Mouse (Mus musculus) heart, embryonic 13.5 days (tissue): ENCODE results near the gene Plxna2. TPM values are rescaled to one million over a fixed set of nuclear protein-coding genes. Genes with fewer than 3 reads are reported as not detected.

Experiments used
- ATAC-seq: fragments of 200-750 bp; cut with Nextera tagmentation; 2 replicates; pipeline ENCODE4 v1.8.0; 2017; ENCODE audit warnings: moderate TSS enrichment; ENCODE audit not compliant: insufficient number of reproducible peaks, low FRiP score, low TSS enrichment; ENCODE audit errors: extremely low read depth
- H3K27ac ChIP-seq: fragments of 300-500 bp; sonication (generic); replicated peaks from 2 replicates; pipeline ENCODE4 v1.5.1; 2015; ENCODE audit warnings: moderate library complexity, mild to moderate bottlenecking, inconsistent platforms
- H3K27me3 ChIP-seq: fragments of 300-500 bp; sonication (generic); replicated peaks from 2 replicates; pipeline ENCODE4 v1.6.1; 2015; ENCODE audit warnings: mild to moderate bottlenecking, inconsistent platforms
- H3K36me3 ChIP-seq: fragments of 300-500 bp; sonication (generic); 2 replicates; pipeline ENCODE4 v1.6.1; 2015; ENCODE audit warnings: mild to moderate bottlenecking, inconsistent platforms
- H3K4me1 ChIP-seq: fragments of 300-500 bp; sonication (generic); 2 replicates; pipeline ENCODE4 v1.6.1; 2015; ENCODE audit warnings: inconsistent platforms
- H3K4me2 ChIP-seq: fragments of 300-500 bp; sonication (generic); 2 replicates; pipeline ENCODE4 v1.6.1; 2015; ENCODE audit warnings: inconsistent platforms, mild to moderate bottlenecking, moderate library complexity
- H3K4me3 ChIP-seq: fragments of 300-500 bp; sonication (generic); 2 replicates; pipeline ENCODE4 v1.5.1; 2015; ENCODE audit warnings: moderate library complexity, mild to moderate bottlenecking, inconsistent platforms
- H3K9ac ChIP-seq: fragments of 300-500 bp; sonication (generic); 2 replicates; pipeline ENCODE4 v1.6.1; 2015; ENCODE audit warnings: inconsistent platforms, mild to moderate bottlenecking, moderate library complexity
- H3K9me3 ChIP-seq: fragments of 300-500 bp; sonication (generic); 2 replicates; pipeline ENCODE4 v1.6.1; 2016; ENCODE audit warnings: inconsistent platforms
- WGBS: fragments of 180-500 bp; shearing (Covaris S2); methylation state at CpG from one replicate; pipeline ENCODE4 v1.1.7; 2015; ENCODE audit warnings: mixed read lengths; 5-methylcytosine and 5-hydroxymethylcytosine counted together
- polyA plus RNA-seq: library from polyadenylated mRNA; unstranded; fragments of >200 nt; fragmentation: Nextera tagmentation; extraction: Ambion mirVana; gene quantifications from 2 replicates; pipeline ENCODE4 v1.2.1, GENCODE M21; 2015

Plxna2 gene
- polyA plus RNA-seq: 6.0 and 6.3 TPM in 2 replicates

DNA sequence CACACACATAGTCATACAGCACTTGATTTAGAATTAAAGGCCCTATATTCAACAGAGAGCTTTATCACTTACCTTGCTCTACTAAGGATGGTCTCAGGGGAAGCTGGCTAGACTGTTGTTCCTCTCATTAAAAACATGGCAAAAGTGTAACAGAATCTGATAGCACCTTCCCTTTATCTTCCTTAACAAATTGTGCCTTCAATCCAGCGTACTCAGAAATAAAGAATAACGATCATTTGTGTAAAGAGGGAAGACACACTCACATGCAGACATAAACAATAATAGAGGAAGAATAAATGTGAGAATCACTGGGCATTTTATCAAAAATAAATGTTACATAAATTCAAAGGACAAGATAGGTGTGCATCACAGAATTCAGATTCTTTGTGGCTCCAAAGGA, at the start of gene Plxna2:
Plxna2 (plus strand) TSS at position 301 of the 400 bp plus-strand sequence.
- peak within 1 kb of the TSS; percentile 96 for H3K9ac ChIP-seq
- H3K36me3 ChIP-seq: no peaks in the 10 kb centered on the region
- no peaks in the 10 kb centered on the region for H3K27me3 ChIP-seq
- no peaks in the 10 kb centered on the region for H3K9me3 ChIP-seq
- peaks cover 49% of the 10 kb centered on the region for H3K4me1 ChIP-seq
- H3K4me3 ChIP-seq: peak within 1 kb of the TSS; percentile 94
- WGBS: 88% methylated on average over 2 of the region's 2 CpGs
- peak within 1 kb of the TSS; percentile 94 for H3K4me2 ChIP-seq
- no peak for ATAC-seq
- peak within 1 kb of the TSS; percentile 90; the same call in 1 of the 2 replicates for H3K27ac ChIP-seq

DNA sequence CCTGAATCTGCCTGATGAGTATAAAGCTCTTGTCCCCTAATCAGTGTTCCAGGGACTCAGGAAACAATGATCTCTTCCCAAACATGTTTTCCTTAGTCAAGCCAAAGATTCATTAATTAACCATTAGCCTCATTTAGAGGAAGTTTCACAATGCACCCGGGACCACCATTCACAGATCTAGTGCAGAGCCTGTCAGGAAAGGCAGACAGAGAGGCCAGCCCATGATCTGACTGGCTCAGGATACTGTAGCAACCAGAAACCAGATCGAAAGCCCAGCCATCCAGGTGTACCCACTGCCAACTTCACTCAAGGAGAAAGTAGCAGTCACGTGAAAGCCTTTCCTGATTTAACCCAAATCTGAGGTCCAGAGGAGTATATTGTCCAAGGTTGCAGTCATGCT, 44.1 kb upstream of the Plxna2 start:
- 57% methylated on average over 3 of the region's 3 CpGs for WGBS
- Histone ChIP-seq H3K4me3 (no peak overlapping the region), H3K9me3 (no peaks in the 10 kb centered on the region), H3K4me2 (no peak overlapping the region), H3K4me1 (no peaks in the 10 kb centered on the region), H3K9ac (no peak overlapping the region), H3K27me3 (no peaks in the 10 kb centered on the region), H3K27ac (no peak overlapping the region), H3K36me3 (no peaks in the 10 kb centered on the region)
- ATAC-seq: no peak

DNA sequence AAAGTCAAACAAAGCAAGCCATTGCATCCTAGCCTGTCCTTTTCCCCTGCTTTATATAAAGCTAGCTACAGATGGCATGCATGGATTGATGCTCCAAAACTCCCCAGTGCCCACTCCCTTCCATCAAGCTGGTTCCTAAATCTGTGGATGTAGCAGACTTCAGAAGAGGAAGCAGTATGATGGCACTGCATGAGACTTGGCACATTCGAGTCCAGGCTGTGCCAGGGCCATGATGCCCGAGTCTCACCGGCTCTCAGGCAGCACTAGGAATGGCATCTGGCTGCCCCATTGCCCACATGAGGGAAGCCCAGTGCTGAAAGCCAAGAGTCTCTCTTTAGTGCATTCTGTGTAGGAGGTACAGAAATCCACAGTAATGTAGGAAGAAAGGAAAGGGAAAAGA, 39.7 kb upstream of the Plxna2 start:
- no peak for ATAC-seq
- Histone ChIP-seq H3K9ac (no peak overlapping the region), H3K27me3 (no peaks in the 10 kb centered on the region), H3K4me3 (no peak overlapping the region), H3K27ac (no peak overlapping the region), H3K9me3 (no peaks in the 10 kb centered on the region), H3K36me3 (no peaks in the 10 kb centered on the region), H3K4me1 (no peaks in the 10 kb centered on the region), H3K4me2 (no peak overlapping the region)
- 78% methylated on average over 3 of the region's 3 CpGs for WGBS

DNA sequence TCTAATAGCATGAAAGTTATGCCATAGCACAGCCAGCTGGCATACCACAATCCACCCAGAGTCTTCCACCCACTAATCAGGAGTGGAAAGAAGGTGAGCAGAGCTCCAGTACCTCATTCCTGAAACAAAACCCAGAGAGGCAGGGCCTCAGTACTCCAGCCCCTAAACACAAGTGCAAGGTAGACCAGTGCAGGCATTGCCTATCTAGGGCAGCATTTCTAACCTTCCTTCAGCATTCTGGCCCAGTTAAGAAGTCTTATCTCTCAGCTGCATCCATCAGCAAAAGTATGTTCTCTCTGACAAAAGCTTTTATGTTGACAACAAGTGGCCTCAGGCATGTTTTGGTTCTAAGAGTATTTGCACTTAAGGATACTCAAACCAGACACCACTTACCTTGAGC, 37.5 kb upstream of the Plxna2 start:
- Histone ChIP-seq H3K27me3 (no peaks in the 10 kb centered on the region), H3K4me2 (no peak overlapping the region), H3K36me3 (no peaks in the 10 kb centered on the region), H3K4me3 (no peak overlapping the region), H3K27ac (no peak overlapping the region), H3K4me1 (no peaks in the 10 kb centered on the region), H3K9ac (no peak overlapping the region), H3K9me3 (no peaks in the 10 kb centered on the region)
- ATAC-seq: no peak

DNA sequence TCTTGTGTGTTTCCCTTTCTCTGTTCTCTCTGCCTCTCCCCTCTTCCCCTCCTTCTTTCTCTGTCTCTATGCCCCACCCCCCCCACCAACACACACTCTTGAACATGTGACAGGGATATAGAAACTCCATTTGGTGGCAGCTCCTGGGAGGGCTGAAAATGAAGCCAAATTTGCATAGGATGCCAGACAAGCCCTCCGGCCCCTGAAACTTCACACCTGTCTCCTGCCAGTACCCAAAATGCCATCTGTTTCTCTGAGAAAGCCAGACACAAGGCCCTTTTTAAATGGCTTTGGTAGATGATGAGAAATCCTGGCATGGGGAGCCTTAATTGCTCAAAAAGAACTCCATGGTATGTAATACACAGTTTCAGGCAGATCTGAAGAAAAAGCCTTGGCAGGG, 31.3 kb upstream of the Plxna2 start:
- Histone ChIP-seq H3K36me3 (no peaks in the 10 kb centered on the region), H3K4me2 (no peak overlapping the region), H3K9ac (no peak overlapping the region), H3K27ac (no peak overlapping the region), H3K9me3 (no peaks in the 10 kb centered on the region), H3K27me3 (no peaks in the 10 kb centered on the region), H3K4me1 (peaks cover 31% of the 10 kb centered on the region), H3K4me3 (no peak overlapping the region)
- WGBS: 87% methylated on average over 1 of the region's 1 CpGs
- no peak for ATAC-seq

DNA sequence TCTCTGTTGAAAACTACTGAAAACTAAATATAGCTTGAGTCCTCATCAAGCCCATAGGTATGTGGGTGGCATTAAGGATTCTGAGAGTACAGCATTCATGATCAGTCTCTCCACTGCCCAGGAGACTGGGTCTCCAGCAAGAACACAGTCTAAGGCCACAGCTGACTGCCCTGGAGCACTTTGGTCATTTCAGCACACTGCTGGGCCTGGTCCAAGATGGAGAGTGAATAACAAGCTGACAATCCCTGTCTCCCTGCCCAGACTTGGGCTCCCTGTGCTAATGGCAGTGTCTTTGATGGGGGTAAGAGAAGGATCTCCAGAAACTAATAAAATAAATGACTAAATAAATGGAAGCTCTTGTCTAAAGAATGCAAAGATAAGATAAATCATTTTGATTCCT, 30.5 kb upstream of the Plxna2 start:
- no peaks in the 10 kb centered on the region for H3K27me3 ChIP-seq
- no peaks in the 10 kb centered on the region for H3K9me3 ChIP-seq
- no peak overlapping the region for H3K4me2 ChIP-seq
- ATAC-seq: no peak
- H3K4me3 ChIP-seq: no peak overlapping the region
- peaks cover 31% of the 10 kb centered on the region for H3K4me1 ChIP-seq
- no peak overlapping the region for H3K9ac ChIP-seq
- no peaks in the 10 kb centered on the region for H3K36me3 ChIP-seq
- no peak overlapping the region for H3K27ac ChIP-seq

DNA sequence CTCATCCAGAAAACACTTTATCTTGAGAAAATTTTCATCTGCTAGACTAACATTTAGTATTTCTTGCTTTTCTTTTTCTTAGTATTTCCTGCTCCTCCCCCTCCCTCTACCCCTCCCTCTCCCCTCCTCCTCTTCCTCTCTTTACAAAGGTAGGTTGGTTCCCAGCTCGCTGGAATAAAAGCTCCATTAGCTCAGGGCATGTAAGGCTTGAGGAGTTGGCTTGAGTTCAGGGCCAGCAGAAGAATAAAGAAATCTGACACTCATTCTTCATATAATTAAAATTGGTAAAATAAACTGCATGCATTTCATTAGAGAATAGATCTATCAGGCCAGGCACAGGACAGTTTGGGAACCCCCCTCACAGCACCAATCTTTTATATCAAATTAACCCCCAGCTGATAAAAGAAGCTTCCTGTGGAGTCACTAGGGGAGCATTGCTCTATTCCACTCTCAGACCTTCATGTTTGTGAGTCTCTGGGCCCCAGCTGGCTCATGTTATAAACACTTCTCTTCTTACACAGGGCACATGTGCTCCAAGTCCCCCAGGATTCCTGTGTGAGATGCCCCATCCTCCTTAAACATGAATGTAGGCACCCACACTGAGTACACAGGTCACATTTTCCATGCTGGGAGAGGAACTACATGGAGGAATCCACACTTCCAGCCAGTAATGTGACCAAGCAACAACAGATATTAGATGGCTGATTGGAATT, 29.9 kb upstream of the Plxna2 start:
- Histone ChIP-seq H3K27me3 (no peaks in the 10 kb centered on the region), H3K9me3 (no peaks in the 10 kb centered on the region), H3K4me1 (peaks cover 31% of the 10 kb centered on the region), H3K9ac (no peak overlapping the region), H3K27ac (peak overlapping the region; percentile 38; the same call in 1 of the 2 replicates), H3K36me3 (no peaks in the 10 kb centered on the region), H3K4me3 (no peak overlapping the region), H3K4me2 (no peak overlapping the region)
- WGBS: 19% methylated on average over 1 of the region's 1 CpGs
- no peak for ATAC-seq

DNA sequence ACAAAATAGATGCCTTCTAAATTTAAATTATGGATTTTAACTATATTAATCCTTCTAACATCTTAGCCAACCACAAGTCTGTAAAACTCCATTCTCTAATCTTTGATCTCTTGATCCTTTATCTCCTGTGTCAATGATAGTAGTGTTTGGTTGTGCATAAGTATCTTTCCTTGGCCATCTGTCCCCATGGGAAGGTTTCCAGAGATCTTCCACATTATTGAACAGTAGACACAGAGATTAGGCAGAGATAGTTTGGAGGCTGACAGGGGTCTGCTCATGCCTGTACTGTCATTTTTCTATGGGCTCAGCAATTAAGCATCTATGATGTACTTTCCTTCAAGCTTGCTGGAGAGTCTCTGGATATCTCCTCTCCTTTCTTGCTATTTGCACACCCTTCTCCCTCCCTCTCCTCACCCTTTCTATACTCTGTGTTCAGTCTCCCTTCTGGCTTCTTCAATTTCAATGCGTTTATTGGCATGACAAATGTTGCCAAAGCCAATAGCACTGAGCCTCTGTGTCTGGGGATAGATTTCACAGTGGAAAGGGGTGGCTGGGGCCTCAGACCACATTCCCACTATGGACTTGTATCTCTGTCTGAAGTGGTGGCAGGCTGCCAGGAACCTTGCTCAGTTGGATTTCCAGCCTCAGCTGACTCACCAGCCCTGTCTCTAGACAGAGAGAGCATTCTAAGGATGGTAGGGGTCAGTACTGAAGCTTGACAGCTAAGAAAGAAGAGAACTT, 29.1 kb upstream of the Plxna2 start:
- H3K4me3 ChIP-seq: no peak overlapping the region
- no peak overlapping the region for H3K4me2 ChIP-seq
- WGBS: 11% methylated on average over 1 of the region's 1 CpGs
- H3K9ac ChIP-seq: no peak overlapping the region
- H3K9me3 ChIP-seq: no peaks in the 10 kb centered on the region
- peak overlapping the region; percentile 34 for H3K27ac ChIP-seq
- ATAC-seq: peak; percentile 69; the same call in 1 of the 2 replicates
- no peaks in the 10 kb centered on the region for H3K27me3 ChIP-seq
- no peaks in the 10 kb centered on the region for H3K36me3 ChIP-seq
- H3K4me1 ChIP-seq: peaks cover 31% of the 10 kb centered on the region

DNA sequence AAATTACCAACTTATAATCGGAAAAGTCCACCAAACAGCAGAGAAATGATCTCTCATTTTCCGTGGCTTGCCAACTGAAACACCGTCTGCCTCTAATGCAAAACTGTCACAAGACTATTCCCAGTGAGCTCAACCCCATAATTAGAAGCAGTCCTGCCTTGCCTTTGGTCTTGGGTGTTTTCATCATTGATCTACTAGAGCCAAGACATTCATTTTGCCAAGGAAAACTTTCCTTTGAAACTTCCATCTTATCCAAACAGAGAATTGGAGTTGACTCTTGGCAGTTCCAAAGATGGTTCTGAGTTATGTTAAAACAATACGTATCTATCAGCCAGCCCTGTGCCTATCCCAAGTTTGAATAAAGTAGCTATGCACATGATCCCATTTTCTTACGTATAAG, 24.9 kb upstream of the Plxna2 start:
- Histone ChIP-seq H3K9ac (no peak overlapping the region), H3K9me3 (no peaks in the 10 kb centered on the region), H3K27ac (no peak overlapping the region), H3K4me1 (peaks cover 18% of the 10 kb centered on the region), H3K36me3 (no peaks in the 10 kb centered on the region), H3K4me2 (no peak overlapping the region), H3K27me3 (no peaks in the 10 kb centered on the region), H3K4me3 (no peak overlapping the region)
- ATAC-seq: no peak
- 65% methylated on average over 5 of the region's 5 CpGs for WGBS

DNA sequence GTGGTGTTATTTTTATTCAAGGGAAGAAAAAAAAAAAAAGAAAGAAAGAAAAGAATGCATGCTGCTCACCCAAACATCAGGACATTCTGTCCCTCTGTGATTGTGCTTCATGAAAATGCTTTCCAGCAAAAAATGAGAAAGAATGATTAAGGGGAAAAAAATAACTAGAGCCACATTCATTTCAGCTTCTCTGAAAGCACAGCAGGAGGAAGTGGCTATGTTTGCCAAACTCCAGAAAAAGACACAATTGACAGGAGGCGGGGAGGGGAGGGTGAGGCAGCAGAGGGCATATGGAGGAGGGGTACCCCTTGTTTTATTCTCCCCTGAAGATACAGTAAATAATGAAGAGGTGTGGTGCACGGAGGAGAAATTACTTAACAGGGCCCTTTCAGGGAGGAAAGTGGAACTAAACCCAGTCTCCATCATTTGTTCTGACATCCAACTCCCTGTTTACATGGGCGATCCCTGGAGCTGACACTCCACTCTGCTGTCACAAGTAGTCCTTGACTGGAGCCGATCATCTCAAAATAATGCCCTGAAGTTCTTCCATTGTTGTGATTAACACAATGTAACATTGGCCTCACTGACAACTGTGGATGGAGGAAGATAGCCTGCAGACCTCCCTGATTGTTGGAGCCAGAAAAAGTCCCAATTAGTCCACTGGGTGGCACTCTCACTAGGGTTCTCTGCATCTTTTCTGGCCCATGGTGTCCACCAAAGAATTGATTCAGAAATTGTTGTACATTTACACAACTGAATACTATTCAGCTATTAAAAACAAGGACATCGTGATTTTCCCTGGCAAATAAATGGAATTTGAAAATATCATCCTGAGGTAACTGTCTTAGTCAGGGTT, 10.4 kb upstream of the Plxna2 start:
- no peak for ATAC-seq
- no peaks in the 10 kb centered on the region for H3K36me3 ChIP-seq
- H3K4me1 ChIP-seq: peaks cover 29% of the 10 kb centered on the region
- H3K27ac ChIP-seq: no peak overlapping the region
- H3K9ac ChIP-seq: no peak overlapping the region
- no peak overlapping the region for H3K4me2 ChIP-seq
- no peak overlapping the region for H3K4me3 ChIP-seq
- H3K9me3 ChIP-seq: no peaks in the 10 kb centered on the region
- no peaks in the 10 kb centered on the region for H3K27me3 ChIP-seq
- 63% methylated on average over 5 of the region's 5 CpGs for WGBS

DNA sequence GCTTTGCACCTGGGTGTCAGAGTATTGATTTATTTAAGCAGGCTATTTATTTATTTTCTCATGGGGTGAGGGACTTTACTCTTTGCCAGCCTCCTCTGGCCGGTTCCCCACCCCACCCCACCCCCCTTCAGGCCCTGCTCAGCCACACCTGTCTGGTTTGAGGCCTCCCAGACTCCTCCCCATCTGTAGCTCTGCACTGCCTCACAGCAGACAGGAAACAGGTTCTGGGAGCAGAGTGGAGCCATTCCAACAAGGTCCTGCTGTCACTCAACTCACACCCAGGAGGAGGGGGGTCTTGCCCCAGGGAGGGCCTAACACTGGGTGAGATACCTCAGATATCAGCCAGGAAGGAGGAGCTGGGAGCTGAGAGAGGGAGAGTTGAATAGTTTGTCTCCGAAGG, 7.5 kb upstream of the Plxna2 start:
- H3K27ac ChIP-seq: peak overlapping the region; percentile 30; the same call in 1 of the 2 replicates
- H3K4me1 ChIP-seq: peaks cover 50% of the 10 kb centered on the region
- peak; percentile 68; the same call in 1 of the 2 replicates for ATAC-seq
- H3K36me3 ChIP-seq: no peaks in the 10 kb centered on the region
- no peak overlapping the region for H3K4me3 ChIP-seq
- no peaks in the 10 kb centered on the region for H3K9me3 ChIP-seq
- H3K4me2 ChIP-seq: no peak overlapping the region
- no peak overlapping the region for H3K9ac ChIP-seq
- H3K27me3 ChIP-seq: no peaks in the 10 kb centered on the region
- whole genome bisulfite sequencing: 2% methylated on average over 2 of the region's 2 CpGs
